ENCODE assay signal across 25 mouse cellular contexts in genomic region chr15:98623361-98623821, GRCm38 (mm10). TPM values are rescaled to one million over a fixed set of nuclear protein-coding genes. Genes with fewer than 3 reads are reported as not detected.
DNase-seq lines count a peak whose midpoint lies in the region; ATAC-seq lines count a peak whose summit lies in the region.
"Had no signal": no experiment of that assay in that cellular context is flagged by ENCODE, and none has a peak within 500 bp of the region (broad histone marks: within the 10 kb centered on the region; RNA-seq: fewer than 3 reads in every experiment).

No protein-coding gene starts in this region.

- 0 out of 2 replicates have a peak, but pooled peaks cover 4% of the 10 kb centered on the region for H3K9me3 ChIP-seq in heart, embryonic 16.5 days (replicated peaks; ENCODE audit: control insufficient read depth, low read length)
- peaks cover 4% of the 10 kb centered on the region; the same call in 1 of the 2 replicates for H3K9me3 ChIP-seq in heart, embryonic 12.5 days (replicated peaks)
- 0 out of 2 replicates have a peak, but pooled peaks cover 5% of the 10 kb centered on the region for H3K9me3 ChIP-seq in kidney, embryonic 14.5 days (ENCODE audit: control insufficient read depth, low read length)
- H3K9me3 ChIP-seq: embryonic facial prominence, embryonic 15.5 days; heart, embryonic 15.5 days; kidney, embryonic 15.5 days; liver, embryonic 13.5 days; midbrain, embryonic 13.5 days; neural tube, embryonic 12.5 days had no signal

- H3K27ac ChIP-seq in heart, embryonic 16.5 days (ENCODE audit: low read length) = 0 out of 2 replicates have a peak overlapping the region, but pooled peaks have one; percentile 13
- H3K27ac ChIP-seq in heart, embryonic 12.5 days (ENCODE audit: poor library complexity, severe bottlenecking) = no peak overlapping the region
- H3K27ac ChIP-seq in kidney, embryonic 14.5 days (ENCODE audit: low read depth, low read length) = no peak overlapping the region
- H3K27ac ChIP-seq: embryonic facial prominence, embryonic 15.5 days; heart, embryonic 15.5 days; kidney, embryonic 15.5 days; liver, embryonic 13.5 days; midbrain, embryonic 13.5 days; neural tube, embryonic 12.5 days had no signal

- H3K9ac ChIP-seq in heart, embryonic 16.5 days (ENCODE audit: low read length) = no peak overlapping the region
- no peak overlapping the region for H3K9ac ChIP-seq in heart, embryonic 12.5 days
- no peak overlapping the region for H3K9ac ChIP-seq in kidney, embryonic 14.5 days (ENCODE audit: low read depth, low read length)
- H3K9ac ChIP-seq: embryonic facial prominence, embryonic 15.5 days; heart, embryonic 15.5 days; kidney, embryonic 15.5 days; liver, embryonic 13.5 days; midbrain, embryonic 13.5 days; neural tube, embryonic 12.5 days had no signal

- peaks cover 8% of the 10 kb centered on the region for H3K4me1 ChIP-seq in heart, embryonic 16.5 days (ENCODE audit: control insufficient read depth, insufficient read depth, low read length)
- H3K4me1 ChIP-seq in heart, embryonic 12.5 days (replicated peaks) = peaks cover 15% of the 10 kb centered on the region
- peaks cover 17% of the 10 kb centered on the region for H3K4me1 ChIP-seq in kidney, embryonic 14.5 days (ENCODE audit: control insufficient read depth, insufficient read depth, low read length)

- H3K4me3 ChIP-seq in heart, embryonic 16.5 days (ENCODE audit: low read length) = no peak overlapping the region
- H3K4me3 ChIP-seq in heart, embryonic 12.5 days = no peak overlapping the region
- no peak overlapping the region for H3K4me3 ChIP-seq in kidney, embryonic 14.5 days (ENCODE audit: low read length)
- H3K4me3 ChIP-seq: embryonic facial prominence, embryonic 15.5 days; heart, embryonic 15.5 days; kidney, embryonic 15.5 days; liver, embryonic 13.5 days; midbrain, embryonic 13.5 days; neural tube, embryonic 12.5 days had no signal

- H3K27me3 ChIP-seq in heart, embryonic 16.5 days (ENCODE audit: control insufficient read depth, insufficient read depth, low read length) = peaks cover 6% of the 10 kb centered on the region
- peaks cover 27% of the 10 kb centered on the region; the same call in 1 of the 2 replicates for H3K27me3 ChIP-seq in heart, embryonic 12.5 days (replicated peaks)
- no peaks in the 10 kb centered on the region for H3K27me3 ChIP-seq in kidney, embryonic 14.5 days (ENCODE audit: control insufficient read depth, insufficient read depth, low read length)
- H3K27me3 ChIP-seq: embryonic facial prominence, embryonic 15.5 days had no signal

- ATAC-seq in heart, embryonic 16.5 days (replicated peaks; ENCODE audit: extremely low read depth, insufficient read depth, low FRiP score) = no peak
- no peak for ATAC-seq in heart, embryonic 12.5 days (ENCODE audit: insufficient number of reproducible peaks, low FRiP score)
- no peak for ATAC-seq in kidney, embryonic 14.5 days (ENCODE audit: low FRiP score, low TSS enrichment)
- ATAC-seq: forebrain, embryonic 14.5 days; hindbrain, embryonic 16.5 days; intestine, postnatal 0 days; midbrain, embryonic 13.5 days had no signal

- DNase-seq in CD4-positive helper T cell, adult 2 months (ENCODE audit: low read depth, low spot score) = peak; percentile 83
- peak; percentile 61 for DNase-seq in R1 (ENCODE audit: low read depth, low spot score)
- DNase-seq in naive thymus-derived CD4-positive, alpha-beta T cell, adult 2 months (ENCODE audit: low read depth) = peak; percentile 76
- DNase-seq in left cerebral cortex, adult 11 months (ENCODE audit: low spot score) = no peak
- DNase-seq in urinary bladder, postnatal 36 days (ENCODE audit: low spot score in 2 of 2) = no peak
- DNase-seq: adrenal gland, postnatal 25 days; cerebellum, adult 8-10 months; gastrocnemius, postnatal 10 days; heart, adult 18-20 months; kidney, postnatal 36 days; liver, embryonic 13.5 days; lung, adult 2 months; right cerebral cortex, postnatal 4 days had no signal

- H3K4me2 ChIP-seq in heart, embryonic 16.5 days (ENCODE audit: low read depth, low read length) = no peak overlapping the region
- no peak overlapping the region for H3K4me2 ChIP-seq in heart, embryonic 12.5 days
- no peak overlapping the region for H3K4me2 ChIP-seq in kidney, embryonic 14.5 days (replicated peaks; ENCODE audit: low read depth, low read length)
- H3K4me2 ChIP-seq: embryonic facial prominence, embryonic 15.5 days; heart, embryonic 15.5 days; kidney, embryonic 15.5 days; liver, embryonic 13.5 days; midbrain, embryonic 13.5 days; neural tube, embryonic 12.5 days had no signal

- H3K36me3 ChIP-seq in heart, embryonic 16.5 days (ENCODE audit: control insufficient read depth, insufficient read depth) = no peaks in the 10 kb centered on the region
- H3K36me3 ChIP-seq in heart, embryonic 12.5 days = no peaks in the 10 kb centered on the region
- H3K36me3 ChIP-seq in kidney, embryonic 14.5 days (ENCODE audit: control insufficient read depth, insufficient read depth, low read length) = no peaks in the 10 kb centered on the region
- H3K36me3 ChIP-seq: embryonic facial prominence, embryonic 15.5 days; heart, embryonic 15.5 days; kidney, embryonic 15.5 days; liver, embryonic 13.5 days; midbrain, embryonic 13.5 days; neural tube, embryonic 12.5 days had no signal

- WGBS in heart, embryonic 16.5 days = 48% methylated on average over 5 of the region's 5 CpGs
- 52% methylated on average over 5 of the region's 5 CpGs for WGBS in heart, embryonic 12.5 days
- WGBS in kidney, embryonic 14.5 days = 47% methylated on average over 5 of the region's 5 CpGs

RNA-seq across cellular contexts. Expression of gene Cacnb3, which starts 7.2 kb away (rescaled TPM):
- polyA plus RNA-seq in heart, embryonic 16.5 days (2015; fragmentation: Nextera tagmentation; extraction: Ambion mirVana) = 8.2 and 10.5 TPM in 2 replicates
- 9.5 and 10.3 TPM in 2 replicates for polyA plus RNA-seq in heart, embryonic 12.5 days (2016; fragmentation: Nextera tagmentation; extraction: Ambion mirVana)
- polyA plus RNA-seq in kidney, embryonic 14.5 days (2014; fragmentation: Nextera tagmentation; extraction: Ambion mirVana) = 21.5 and 26.5 TPM in 2 replicates

RNA-seq across cellular contexts. Expression of gene Adcy6, which starts 13.5 kb away (rescaled TPM):
- 39.0 and 47.1 TPM in 2 replicates for polyA plus RNA-seq in heart, embryonic 16.5 days (2015; fragmentation: Nextera tagmentation; extraction: Ambion mirVana)
- 46.7 and 46.8 TPM in 2 replicates for polyA plus RNA-seq in heart, embryonic 12.5 days (2016; fragmentation: Nextera tagmentation; extraction: Ambion mirVana)
- 26.2 and 31.5 TPM in 2 replicates for polyA plus RNA-seq in kidney, embryonic 14.5 days (2014; fragmentation: Nextera tagmentation; extraction: Ambion mirVana)

RNA-seq across cellular contexts. Expression of gene Ddx23, which starts 39.3 kb away (rescaled TPM):
- 15.2 and 18.3 TPM in 2 replicates for polyA plus RNA-seq in heart, embryonic 16.5 days (2015; fragmentation: Nextera tagmentation; extraction: Ambion mirVana)
- 15.0 and 16.4 TPM in 2 replicates for polyA plus RNA-seq in heart, embryonic 12.5 days (2016; fragmentation: Nextera tagmentation; extraction: Ambion mirVana)
- 27.3 and 32.2 TPM in 2 replicates for polyA plus RNA-seq in kidney, embryonic 14.5 days (2014; fragmentation: Nextera tagmentation; extraction: Ambion mirVana)

RNA-seq across cellular contexts. Expression of gene 4930415O20Rik, which starts 52.6 kb away (rescaled TPM):
- polyA plus RNA-seq in heart, embryonic 16.5 days (2015; fragmentation: Nextera tagmentation; extraction: Ambion mirVana) = 0.64 TPM in 1 of 2 replicates, not detected in the other
- polyA plus RNA-seq in heart, embryonic 12.5 days (2016; fragmentation: Nextera tagmentation; extraction: Ambion mirVana) = not detected in 2 replicates
- 0.57 TPM in 1 of 2 replicates, not detected in the other for polyA plus RNA-seq in kidney, embryonic 14.5 days (2014; fragmentation: Nextera tagmentation; extraction: Ambion mirVana)
- polyA plus RNA-seq: brain, embryonic 14.5 days; forebrain, embryonic 14.5 days; intestine, postnatal 0 days; kidney, embryonic 15.5 days; liver, embryonic 13.5 days; lung, adult 2 months; midbrain, embryonic 13.5 days; neural tube, embryonic 12.5 days had no signal

RNA-seq across cellular contexts. Expression of gene Ccnt1, which starts 52.7 kb away (rescaled TPM):
- 36.4 and 41.2 TPM in 2 replicates for polyA plus RNA-seq in heart, embryonic 16.5 days (2015; fragmentation: Nextera tagmentation; extraction: Ambion mirVana)
- polyA plus RNA-seq in heart, embryonic 12.5 days (2016; fragmentation: Nextera tagmentation; extraction: Ambion mirVana) = 37.9 and 39.5 TPM in 2 replicates
- 55.4 and 72.9 TPM in 2 replicates for polyA plus RNA-seq in kidney, embryonic 14.5 days (2014; fragmentation: Nextera tagmentation; extraction: Ambion mirVana)

Comparison
In these comparisons a context has a peak if more than half of its experiments do, and no peak if none do; other contexts are left out.
1. DNase-seq: peak in CD4-positive helper T cell, adult 2 months (single experiment), R1 (single experiment) and naive thymus-derived CD4-positive, alpha-beta T cell, adult 2 months (single experiment); none in left cerebral cortex, adult 11 months (single experiment) and urinary bladder, postnatal 36 days (0 of 2).